Comparison of ENCODE assay signal across 8 mouse cellular contexts in the genomic region with DNA sequence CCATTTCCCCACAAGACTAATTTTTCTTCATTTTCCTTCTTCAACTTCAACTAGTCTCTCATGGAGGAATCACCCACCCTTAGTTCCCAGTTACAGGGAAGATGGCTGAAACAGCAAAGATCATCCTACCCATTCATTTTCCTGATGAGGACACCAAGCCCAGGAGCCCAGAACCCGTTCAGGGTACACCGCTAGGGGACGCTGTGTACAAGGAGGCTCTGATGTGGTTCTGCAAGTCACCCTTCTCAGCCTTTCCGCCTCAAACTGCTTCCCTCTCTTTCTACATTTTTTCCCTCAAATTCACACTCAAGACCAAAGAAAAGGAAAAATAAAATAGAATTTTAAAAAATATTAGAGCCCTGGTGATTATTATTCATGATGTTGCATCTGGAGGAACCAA. TPM values are rescaled to one million over a fixed set of nuclear protein-coding genes. Genes with fewer than 3 reads are reported as not detected.
DNase-seq lines count a peak whose midpoint lies in the region; ATAC-seq and TF ChIP-seq lines count a peak whose summit lies in the region.

No protein-coding gene starts in this region.

- intact Hi-C loops in left cerebral cortex, adult 2 months (cut with DNase I) = loop anchor here (5.0 kb wide), 3 partner anchors 75 to 285 kb away; no protein-coding TSS in a partner anchor

- H3K9me3 ChIP-seq in hindbrain, embryonic 14.5 days (ENCODE audit: control insufficient read depth, low read length) = no peaks in the 10 kb centered on the region
- no peaks in the 10 kb centered on the region for H3K9me3 ChIP-seq in megakaryocyte, embryonic 14.5 days

- H3K27ac ChIP-seq in hindbrain, embryonic 14.5 days = no peak overlapping the region
- H3K27ac ChIP-seq in left cerebral cortex, adult 2 months = no peak overlapping the region

- no peak overlapping the region for H3K9ac ChIP-seq in hindbrain, embryonic 14.5 days

- peak overlapping the region; percentile 81; the same call in 1 of the 2 replicates for H3K4me3 ChIP-seq in hindbrain, embryonic 14.5 days (replicated peaks; ENCODE audit: low read length)
- peak overlapping the region; percentile 61; the same call in 1 of the 2 replicates for H3K4me3 ChIP-seq in left cerebral cortex, adult 2 months
- H3K4me3 ChIP-seq in megakaryocyte, embryonic 14.5 days (replicated peaks) = peak overlapping the region; percentile 93

- peak; percentile 99 for DNase-seq in NIH3T3 (ENCODE audit: low read depth)
- peak; percentile 10 for DNase-seq in cerebellum, adult 9-11 months
- DNase-seq in gastrocnemius, adult 18-20 months (ENCODE audit: low spot score) = peak; percentile 86
- peak; percentile 71 for DNase-seq in hindbrain, embryonic 14.5 days (ENCODE audit: low spot score)
- peak; percentile 38 to 60 for DNase-seq in left cerebral cortex, adult 2 months (ENCODE audit: extremely low spot score in 1 of 2, low spot score in 2 of 2)
- DNase-seq in right cerebral cortex, postnatal 36 days (ENCODE audit: low spot score in 2 of 2) = peak; percentile 12

- WGBS in hindbrain, embryonic 14.5 days = 5% methylated on average over 4 of the region's 4 CpGs

- H3K4me1 ChIP-seq in hindbrain, embryonic 14.5 days (replicated peaks; ENCODE audit: control insufficient read depth, insufficient read depth, low read length) = peaks cover 4% of the 10 kb centered on the region; the same call in 1 of the 2 replicates
- H3K4me1 ChIP-seq in megakaryocyte, embryonic 14.5 days = peaks cover 15% of the 10 kb centered on the region

- H3K36me3 ChIP-seq in hindbrain, embryonic 14.5 days (replicated peaks; ENCODE audit: control insufficient read depth, insufficient read depth) = no peaks in the 10 kb centered on the region
- no peaks in the 10 kb centered on the region for H3K36me3 ChIP-seq in megakaryocyte, embryonic 14.5 days (replicated peaks; ENCODE audit: low read length)

- peak overlapping the region; percentile 99 for H3K4me2 ChIP-seq in hindbrain, embryonic 14.5 days (replicated peaks)

- H3K27me3 ChIP-seq in hindbrain, embryonic 14.5 days (ENCODE audit: control insufficient read depth, insufficient read depth, low read length) = peaks cover 13% of the 10 kb centered on the region
- peaks cover 34% of the 10 kb centered on the region for H3K27me3 ChIP-seq in megakaryocyte, embryonic 14.5 days (replicated peaks)

- peak; percentile 76 for TF ChIP-seq CTCF in left cerebral cortex, adult 2 months (IDR thresholded peaks at IDR 0.05)

- no peak for ATAC-seq in hindbrain, embryonic 14.5 days (ENCODE audit: low FRiP score)
- no peak for ATAC-seq in erythroid progenitor cell, adult 5-6 weeks (replicated peaks; ENCODE audit: low FRiP score, poor library complexity, severe bottlenecking)

RNA-seq across cellular contexts. Expression of a gene that starts 1.9 kb away (rescaled TPM):
- 10 to 100 TPM in 1 of 2 experiments, 1 to 10 TPM in 1; 4.4 to 10.2 TPM for total RNA-seq in gastrocnemius, adult 18-20 months (2021)
- polyA plus RNA-seq in hindbrain, embryonic 14.5 days (2014; fragmentation: Nextera tagmentation; extraction: Ambion mirVana) = 17.5 and 20.2 TPM in 2 replicates
- total RNA-seq in left cerebral cortex, adult 2 months (2021) = 10 to 100 TPM; 14.5 to 17.5 TPM
- polyA plus RNA-seq in megakaryocyte, embryonic 14.5 days (2012; ENCODE audit: insufficient read depth, low replicate concordance) = 0.09 and 0.67 TPM in 2 replicates
- total RNA-seq in erythroid progenitor cell, adult 5-6 weeks (2015; ENCODE audit: low replicate concordance) = not detected in 2 replicates
- not detected in 2 replicates for total RNA-seq in erythroid progenitor cell, adult 5-6 weeks (2017; ENCODE audit: low replicate concordance)

Comparison
In these comparisons a context has a peak if more than half of its experiments do, and no peak if none do; other contexts are left out.
1. DNase-seq: peak in every context shown above with its lines; median percentile 99 in NIH3T3; 86 in gastrocnemius, adult 18-20 months; 71 in hindbrain, embryonic 14.5 days; 49 in left cerebral cortex, adult 2 months; 12 in right cerebral cortex, postnatal 36 days; 10 in cerebellum, adult 9-11 months.
2. RNA of a gene that starts 1.9 kb away (total RNA-seq): 14.5 to 17.5 TPM in left cerebral cortex, adult 2 months and 4.4 to 10.2 TPM in gastrocnemius, adult 18-20 months; not detected in erythroid progenitor cell, adult 5-6 weeks; every median in the first group is over 4 times any median in the second.
3. Peak in every context shown above with its lines, with median percentiles within 50 percentile points of each other: H3K4me3 ChIP-seq.